Mouse (Mus musculus) C2C12 (cell line): ENCODE results near the gene Tmem50a. TPM values are rescaled to one million over a fixed set of nuclear protein-coding genes. Genes with fewer than 3 reads are reported as not detected.
"Not testable (repeated sequence)": the region's sequence is repeated elsewhere in the genome, so short reads cannot be mapped to it uniquely, and the experiment has no call there.

Source experiments
- H3K27me3 ChIP-seq: one replicate; pipeline ENCODE4 v1.6.1; 2011; ENCODE audit not compliant: control insufficient read depth, insufficient read depth, insufficient read length
- H3K36me3 ChIP-seq: one replicate; pipeline ENCODE4 v1.6.1; 2011; ENCODE audit not compliant: control insufficient read depth, insufficient read depth
- H3K4me3 ChIP-seq: one replicate; pipeline ENCODE4 v1.5.1; 2011; ENCODE audit warnings: mild to moderate bottlenecking, control low read depth; ENCODE audit not compliant: poor library complexity, insufficient read depth, severe bottlenecking
- H3K79me2 ChIP-seq: one replicate; pipeline ENCODE4 v1.6.1; 2011; ENCODE audit not compliant: control insufficient read depth, insufficient read depth
- H3K79me3 ChIP-seq: one replicate; pipeline ENCODE4 v1.6.1; 2011; ENCODE audit warnings: low read depth, control low read depth
- H3ac ChIP-seq: one replicate; pipeline ENCODE3; 2011; ENCODE audit warnings: low read depth; ENCODE audit not compliant: control insufficient read depth, insufficient read length
- CEBPB ChIP-seq: IDR thresholded peaks from one replicate; pipeline ENCODE4 v1.6.1; 2011; ENCODE audit warnings: low read depth, mild to moderate bottlenecking, control low read depth, moderate library complexity
- CTCF ChIP-seq: IDR thresholded peaks from one replicate; pipeline ENCODE4 v1.5.1; 2011; ENCODE audit not compliant: control insufficient read depth, insufficient read depth, insufficient read length
- FOSL1 ChIP-seq: IDR thresholded peaks from one replicate; pipeline ENCODE4 v1.8.0; 2011; ENCODE audit warnings: mild to moderate bottlenecking, low read length; ENCODE audit not compliant: poor library complexity, insufficient read depth, severe bottlenecking
- MAX ChIP-seq: IDR thresholded peaks from one replicate; pipeline ENCODE4 v1.6.1; 2011; ENCODE audit warnings: mild to moderate bottlenecking, control low read depth
- MYOD1 ChIP-seq: IDR thresholded peaks from one replicate; pipeline ENCODE4 v1.6.1; 2011; ENCODE audit warnings: low read depth; ENCODE audit not compliant: control insufficient read depth, insufficient read length
- MYOG ChIP-seq: IDR thresholded peaks from one replicate; pipeline ENCODE4 v1.6.1; 2011; ENCODE audit not compliant: control insufficient read depth, insufficient read length; ENCODE audit errors: extremely low read depth
- USF1 ChIP-seq: IDR thresholded peaks from one replicate; pipeline ENCODE4 v1.6.1; 2011; ENCODE audit warnings: low read depth, mild to moderate bottlenecking, control low read depth, moderate library complexity
- polyA plus RNA-seq: library from polyadenylated mRNA; unstranded; fragments of >200 nt; fragmentation: generic; extraction: Trizol; gene quantifications from one replicate; pipeline ENCODE4 v1.2.1, GENCODE M21; 2012; ENCODE audit warnings: missing spikeins

Tmem50a gene
- polyA plus RNA-seq, 1 experiment: 94.9 TPM

GRCm38 (mm10) chr4:134913413-134913812 is 1.4 kb downstream of the Tmem50a start:
- H3K4me3 ChIP-seq: no peak overlapping the region
- peaks cover 28% of the 10 kb centered on the region for H3K79me2 ChIP-seq
- H3ac ChIP-seq: peak overlapping the region; percentile 18
- no peak for TF ChIP-seq FOSL1
- peak; percentile 71 for TF ChIP-seq MAX
- TF ChIP-seq CTCF: peak; percentile 10
- H3K27me3 ChIP-seq: no peaks in the 10 kb centered on the region
- H3K79me3 ChIP-seq: peaks cover 5% of the 10 kb centered on the region
- peaks cover 9% of the 10 kb centered on the region for H3K36me3 ChIP-seq

GRCm38 (mm10) chr4:134911406-134911805 is 3.4 kb downstream of the Tmem50a start:
- Histone ChIP-seq H3K36me3 (peaks cover 15% of the 10 kb centered on the region), H3K79me2 (peaks cover 28% of the 10 kb centered on the region)
- not testable (repeated sequence) for H3K4me3 ChIP-seq, H3K27me3 ChIP-seq, H3ac ChIP-seq, H3K79me3 ChIP-seq

- Histone ChIP-seq H3K79me3 (no peaks in the 10 kb centered on the region), H3K79me2 (no peaks in the 10 kb centered on the region), H3K27me3 (no peaks in the 10 kb centered on the region), H3K36me3 (peaks cover 45% of the 10 kb centered on the region), H3K4me3 (no peak overlapping the region), H3ac (no peak overlapping the region)
- TF ChIP-seq CTCF (no peak), USF1 (no peak), MAX (no peak), FOSL1 (no peak), CEBPB (no peak)
Measured at GRCm38 (mm10) chr4:134903046-134903445, 11.8 kb downstream of the Tmem50a start.

- Histone ChIP-seq H3K27me3 (no peaks in the 10 kb centered on the region), H3K36me3 (peaks cover 45% of the 10 kb centered on the region), H3K4me3 (no peak overlapping the region), H3ac (no peak overlapping the region), H3K79me2 (no peaks in the 10 kb centered on the region), H3K79me3 (no peaks in the 10 kb centered on the region)
- TF ChIP-seq USF1 (no peak), MYOD1 (no peak), CTCF (no peak), MYOG (no peak), MAX (no peak), CEBPB (no peak), FOSL1 (no peak)
Measured at GRCm38 (mm10) chr4:134901126-134901525, 13.7 kb downstream of the Tmem50a start.

GRCm38 (mm10) chr4:134897256-134897655 is 17.6 kb downstream of the Tmem50a start:
- TF ChIP-seq MYOD1 (no peak), USF1 (no peak)
- no peak overlapping the region for H3K4me3 ChIP-seq
- H3ac ChIP-seq: no peak overlapping the region
- H3K27me3 ChIP-seq: no peaks in the 10 kb centered on the region
- H3K79me2 ChIP-seq: no peaks in the 10 kb centered on the region
- no peaks in the 10 kb centered on the region for H3K79me3 ChIP-seq
- H3K36me3 ChIP-seq: peaks cover 22% of the 10 kb centered on the region

- Histone ChIP-seq H3K4me3 (no peak overlapping the region), H3K79me2 (no peaks in the 10 kb centered on the region), H3K79me3 (no peaks in the 10 kb centered on the region), H3K27me3 (no peaks in the 10 kb centered on the region), H3K36me3 (peaks cover 11% of the 10 kb centered on the region), H3ac (no peak overlapping the region)
- peak; percentile 43 for TF ChIP-seq CTCF
- TF ChIP-seq USF1: no peak
- TF ChIP-seq MYOG: no peak
- no peak for TF ChIP-seq FOSL1
Measured at GRCm38 (mm10) chr4:134892096-134892495, 22.7 kb downstream of the Tmem50a start.

GRCm38 (mm10) chr4:134884364-134884763 is 30.5 kb downstream of the Tmem50a start:
- Histone ChIP-seq H3K79me3 (no peaks in the 10 kb centered on the region), H3K36me3 (no peaks in the 10 kb centered on the region), H3K79me2 (no peaks in the 10 kb centered on the region), H3K4me3 (no peak overlapping the region), H3ac (no peak overlapping the region), H3K27me3 (no peaks in the 10 kb centered on the region)
- no peak for TF ChIP-seq MAX
- TF ChIP-seq FOSL1: no peak
- no peak for TF ChIP-seq MYOD1
- TF ChIP-seq CTCF: no peak
- no peak for TF ChIP-seq CEBPB
- no peak for TF ChIP-seq MYOG
- no peak for TF ChIP-seq USF1
